Mouse (Mus musculus) gastrocnemius, adult 8-10 months (tissue): Measurements from ENCODE around the gene Fam131a. TPM values are rescaled to one million over a fixed set of nuclear protein-coding genes. Genes with fewer than 3 reads are reported as not detected.

Source experiments
- DNase-seq, 2 experiments: peaks; one replicate each; pipeline ENCODE4 v3.0.0; 2022; ENCODE audit warnings: low spot score in 2 of 2
- total RNA-seq, 4 experiments: library from RNA; stranded (reverse); gene quantifications; 2 replicates each; pipeline ENCODE4 v1.2.4; 2022

The Fam131a gene
- total RNA-seq, 4 experiments from 2014 or later, result 48.8 to 74.6 (median 59.1) TPM

DNA sequence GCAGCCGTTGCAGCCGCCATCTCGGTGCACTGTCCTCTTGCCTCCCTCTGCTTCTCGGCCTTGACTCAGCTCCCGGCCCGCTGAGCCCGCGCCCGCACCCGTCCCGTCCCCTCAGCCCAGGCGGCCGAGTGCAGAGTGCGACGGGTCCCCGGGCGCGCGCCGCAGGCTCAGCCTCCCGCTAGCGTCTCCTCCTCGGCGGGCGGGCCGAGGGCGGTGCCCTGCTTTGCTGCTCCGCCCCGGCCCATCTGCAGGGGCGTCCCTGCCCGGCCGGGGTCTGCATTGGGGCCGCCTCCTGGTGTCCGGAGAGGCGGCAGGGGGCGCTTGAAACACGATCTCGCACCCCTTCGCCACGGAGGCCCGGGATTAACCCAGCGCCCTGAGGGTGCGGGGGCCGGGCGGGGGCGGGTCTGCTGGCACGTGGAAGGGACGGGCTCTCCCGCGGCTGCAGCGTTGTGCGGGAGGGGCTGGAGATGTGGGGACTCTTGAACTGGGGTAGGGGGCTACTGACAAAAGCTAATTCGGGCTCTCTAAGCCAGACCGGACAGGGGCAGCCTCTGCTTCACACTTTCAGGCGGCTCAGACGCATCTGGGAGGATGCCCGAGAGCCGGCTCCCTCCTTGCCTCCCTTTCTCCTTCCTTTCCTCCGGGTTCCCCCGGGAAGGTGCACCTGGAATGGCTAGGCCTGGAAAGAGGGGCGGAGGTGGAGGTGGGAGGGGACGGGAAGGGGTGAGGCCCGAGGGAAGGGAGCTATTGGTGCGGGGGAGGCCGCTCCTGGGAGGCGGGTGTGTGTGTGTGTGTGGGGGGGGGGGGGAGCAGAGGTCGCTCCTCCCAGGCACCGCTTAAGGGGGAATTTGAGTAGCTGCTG lies 23.2 kb downstream of the Fam131a start:
- DNase-seq, result peak in 1 of 2 experiments; percentile 62

- no peak for DNase-seq
These were observed 23.8 kb downstream of the Fam131a start for GRCm38 (mm10) chr16:20716841-20717180.

- DNase-seq, result peak; percentile 94 to 97
These were observed 24.3 kb downstream of the Fam131a start, which contains the start of the genes Polr2h and Clcn2 for GRCm38 (mm10) chr16:20717181-20717977. Gene Polr2h (plus strand): TSS chr16:20717665. Gene Clcn2 (minus strand): TSS chr16:20717746.

DNA sequence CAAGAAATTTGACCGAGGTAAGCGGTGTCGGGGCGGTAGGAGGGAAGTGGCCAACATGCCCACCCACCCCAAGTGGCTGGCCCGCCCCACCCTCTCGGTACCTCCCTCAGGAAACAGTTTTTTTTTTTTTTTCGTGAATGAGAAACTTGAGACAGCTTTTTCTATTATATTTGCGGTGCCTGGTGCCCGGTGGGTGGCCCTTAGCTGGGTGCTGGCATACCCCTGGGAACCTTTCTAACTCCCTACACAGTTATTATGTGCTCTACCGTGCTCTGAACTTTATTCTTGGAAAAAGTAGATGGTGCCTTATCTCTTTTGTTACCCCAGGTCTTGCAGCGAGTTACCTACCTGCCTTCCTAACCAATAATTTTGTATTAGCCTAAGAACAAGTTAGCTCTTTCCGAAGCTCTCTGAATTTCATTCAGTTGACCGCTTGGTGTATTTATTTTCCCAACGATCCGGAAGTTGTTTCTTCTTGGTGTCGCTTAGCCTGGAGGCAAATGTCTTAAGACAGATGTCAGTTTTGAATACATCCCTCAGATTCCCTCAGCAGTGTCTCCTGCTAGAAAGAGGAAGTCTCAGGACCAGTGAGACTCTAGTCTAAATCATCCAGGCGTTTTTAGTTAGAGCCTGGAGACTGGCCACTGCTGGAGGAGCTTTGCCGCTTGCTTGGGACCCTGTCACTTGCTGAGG lies 25.1 kb downstream of the Fam131a start:
- DNase-seq, result no peak

GRCm38 (mm10) chr16:20721808-20722207 lies 28.8 kb downstream of the Fam131a start:
- no peak for DNase-seq

DNA sequence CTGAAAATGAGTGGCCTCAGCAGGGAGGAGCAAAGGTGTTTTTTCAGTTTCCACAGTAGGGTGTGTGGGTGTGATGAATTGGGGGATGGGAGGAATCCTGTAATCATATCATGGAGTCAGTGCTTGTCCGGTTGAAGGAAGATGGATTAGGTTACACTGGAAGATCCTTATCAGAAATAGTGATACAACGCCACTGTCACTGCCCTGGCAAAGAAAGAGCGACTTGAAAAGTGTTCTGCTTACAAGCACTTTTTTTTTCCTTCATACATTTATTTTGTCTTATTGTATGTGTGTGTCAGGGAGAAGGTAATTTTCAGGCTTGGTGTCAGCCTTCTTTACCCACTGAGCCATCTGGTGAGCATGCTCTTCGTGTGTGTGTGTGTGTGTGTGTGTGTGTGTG lies 29.7 kb downstream of the Fam131a start:
- no peak for DNase-seq

DNA sequence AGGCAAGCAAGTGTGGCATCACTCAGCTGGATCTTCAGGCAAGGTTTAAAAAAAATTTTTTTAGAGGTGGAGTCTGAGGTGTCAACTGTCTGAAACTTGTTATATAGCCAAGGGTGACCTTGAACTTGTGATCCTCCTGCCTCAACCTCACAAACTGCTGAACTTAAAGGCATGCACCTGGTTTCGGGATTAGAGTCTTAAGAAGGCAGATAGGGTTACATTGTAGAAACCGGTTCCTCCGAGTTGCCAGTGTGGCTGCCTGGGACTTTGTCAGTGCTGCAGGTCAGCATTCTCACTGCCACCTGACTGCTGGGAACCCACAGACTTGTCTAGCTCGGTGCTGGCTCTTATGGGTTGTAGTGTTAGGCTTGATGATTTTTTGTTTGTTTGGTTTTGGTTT lies 30.2 kb downstream of the Fam131a start:
- no peak for DNase-seq

- DNase-seq, result no peak
These were observed 31.3 kb downstream of the Fam131a start for GRCm38 (mm10) chr16:20724338-20724748.

DNA sequence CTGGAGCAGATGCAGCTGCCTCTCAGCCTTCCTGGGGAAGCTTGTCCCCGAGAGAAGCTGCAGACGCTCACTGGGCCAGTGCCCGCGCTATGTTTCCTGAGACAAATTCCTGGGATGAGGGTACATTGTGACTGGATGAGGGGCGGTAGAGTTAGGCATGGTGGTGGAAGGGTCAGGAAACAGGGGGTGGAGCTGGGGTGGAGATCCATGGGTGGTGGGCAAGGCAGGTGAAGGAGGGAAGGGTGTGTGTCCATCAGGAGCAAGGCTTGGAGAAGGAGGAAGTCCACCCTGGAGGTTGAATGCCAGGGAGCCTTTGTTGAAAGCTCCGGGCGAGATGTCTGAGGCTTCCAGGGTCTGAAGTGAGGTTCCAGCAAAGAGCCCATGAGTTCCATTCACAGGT lies 32.3 kb downstream of the Fam131a start:
- DNase-seq, result no peak

- no peak for DNase-seq
These were observed 32.7 kb downstream of the Fam131a start for GRCm38 (mm10) chr16:20725750-20726149.

GRCm38 (mm10) chr16:20726384-20726783 lies 33.3 kb downstream of the Fam131a start:
- no peak for DNase-seq

- DNase-seq, result no peak
These were observed 37.3 kb downstream of the Fam131a start for GRCm38 (mm10) chr16:20730293-20730711.

GRCm38 (mm10) chr16:20731688-20732087 lies 38.6 kb downstream of the Fam131a start:
- no peak for DNase-seq

- DNase-seq, result no peak
These were observed 39.3 kb downstream of the Fam131a start for GRCm38 (mm10) chr16:20732251-20732924.

GRCm38 (mm10) chr16:20732925-20733730 lies 40.1 kb downstream of the Fam131a start, which contains the start of gene Chrd:
Gene Chrd (plus strand): TSS chr16:20733127.
- DNase-seq, result peak; percentile 52 to 67

- no peak for DNase-seq
These were observed 41.0 kb downstream of the Fam131a start, which contains the start of gene Thpo for GRCm38 (mm10) chr16:20733731-20734730. Gene Thpo (minus strand): TSS chr16:20734511.

DNA sequence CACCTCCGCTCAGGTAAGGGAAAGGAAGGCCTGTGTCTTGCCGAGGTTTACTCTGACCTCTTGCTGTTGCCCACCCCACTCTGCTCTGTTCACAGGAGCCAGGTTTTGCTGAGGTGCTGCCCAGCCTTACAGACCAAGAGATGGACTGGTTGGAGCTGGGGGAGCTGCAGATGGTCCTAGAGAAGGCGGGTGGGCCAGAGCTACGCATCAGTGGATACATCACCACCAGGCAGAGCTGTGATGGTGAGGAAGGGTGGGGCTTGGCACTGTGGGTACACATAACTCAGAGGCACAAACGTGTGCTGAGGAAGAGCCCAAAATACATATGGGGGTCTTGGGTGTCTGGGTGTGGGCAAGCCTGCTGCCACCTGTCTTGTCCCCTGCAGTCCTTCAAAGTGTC lies 42.6 kb downstream of the Fam131a start:
- DNase-seq, result no peak

DNA sequence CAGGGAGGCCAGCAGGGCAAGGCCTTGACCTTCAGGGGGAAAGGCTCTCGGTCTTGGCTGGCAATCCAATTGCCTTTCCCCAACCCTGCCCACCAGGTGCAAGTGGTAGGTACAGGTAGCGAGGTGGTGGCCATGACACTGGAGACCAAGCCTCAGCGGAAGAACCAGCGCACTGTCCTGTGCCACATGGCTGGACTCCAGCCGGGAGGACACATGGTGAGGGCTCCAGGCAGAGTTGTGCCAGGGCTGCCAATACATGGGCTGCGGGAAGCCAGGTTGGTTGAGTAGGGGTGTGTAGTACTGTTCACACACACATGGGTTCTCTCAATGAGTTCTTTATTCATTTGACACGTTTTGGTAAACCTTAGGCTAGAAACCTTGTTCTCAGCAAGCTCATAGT lies 43.1 kb downstream of the Fam131a start:
- DNase-seq, result no peak

DNA sequence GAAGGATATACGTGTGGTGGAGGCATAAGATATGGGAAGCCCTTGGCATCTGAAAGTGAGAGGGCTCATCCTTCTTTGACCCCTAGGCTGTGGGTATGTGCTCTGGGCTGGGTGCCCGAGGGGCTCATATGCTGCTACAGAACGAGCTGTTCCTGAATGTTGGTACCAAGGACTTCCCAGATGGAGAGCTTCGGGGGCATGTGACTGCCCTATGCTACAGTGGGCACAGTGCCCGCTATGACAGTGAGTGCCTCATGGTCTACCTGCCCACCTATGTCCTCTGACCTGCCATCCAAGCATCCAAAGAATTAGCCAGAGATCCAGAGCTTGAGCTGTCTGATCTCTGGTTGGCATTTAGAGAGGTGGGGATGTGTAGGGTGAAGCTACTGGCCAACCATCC lies 43.8 kb downstream of the Fam131a start:
- no peak for DNase-seq
